Mouse (Mus musculus) stomach, postnatal 0 days (tissue): ENCODE measurements around the gene Csnk2b. TPM values are rescaled to one million over a fixed set of nuclear protein-coding genes. Genes with fewer than 3 reads are reported as not detected.
"Not testable (repeated sequence)": the region's sequence is repeated elsewhere in the genome, so short reads cannot be mapped to it uniquely, and the experiment has no call there.

Experiments
- ATAC-seq: fragments of 200-750 bp; cut with Nextera tagmentation; 2 replicates; pipeline ENCODE4 v1.8.0; 2017; ENCODE audit not compliant: low FRiP score, low TSS enrichment
- DNase-seq: peaks from one replicate; pipeline ENCODE4 v3.0.0-alpha.2; 2016; ENCODE audit warnings: low spot score
- H3K27ac ChIP-seq: fragments of 300-500 bp; sonication (generic); replicated peaks from 2 replicates; pipeline ENCODE4 v1.5.1; 2014; ENCODE audit warnings: mild to moderate bottlenecking, control low read depth
- H3K27me3 ChIP-seq: fragments of 300-500 bp; sonication (generic); 2 replicates; pipeline ENCODE4 v1.6.1; 2014; ENCODE audit warnings: low read length; ENCODE audit not compliant: control insufficient read depth, insufficient read depth
- H3K36me3 ChIP-seq: fragments of 300-500 bp; sonication (generic); 2 replicates; pipeline ENCODE4 v1.6.1; 2014; ENCODE audit warnings: low read length, mixed read lengths; ENCODE audit not compliant: control insufficient read depth, insufficient read depth
- H3K4me1 ChIP-seq: fragments of 300-500 bp; sonication (generic); replicated peaks from 2 replicates; pipeline ENCODE4 v1.6.1; 2014; ENCODE audit warnings: antibody characterized with exemption; ENCODE audit not compliant: control insufficient read depth, insufficient read depth
- H3K4me2 ChIP-seq: fragments of 300-500 bp; sonication (generic); replicated peaks from 2 replicates; pipeline ENCODE4 v1.6.1; 2014; ENCODE audit warnings: low read depth, mild to moderate bottlenecking, control low read depth, moderate library complexity
- H3K4me3 ChIP-seq: fragments of 300-500 bp; sonication (generic); 2 replicates; pipeline ENCODE4 v1.5.1; 2014; ENCODE audit warnings: low read depth, low read length, control low read depth
- H3K9ac ChIP-seq: fragments of 300-500 bp; sonication (generic); 2 replicates; pipeline ENCODE4 v1.6.1; 2014; ENCODE audit warnings: mild to moderate bottlenecking, low read length, control low read depth, mixed read lengths
- H3K9me3 ChIP-seq: fragments of 300-500 bp; sonication (generic); 2 replicates; pipeline ENCODE4 v1.6.1; 2016; ENCODE audit warnings: low read length; ENCODE audit not compliant: control insufficient read depth
- CTCF ChIP-seq: IDR thresholded peaks from 2 replicates; pipeline ENCODE4 v1.5.1; 2016; ENCODE audit warnings: antibody characterized with exemption, low read depth, mild to moderate bottlenecking, moderate library complexity
- EP300 ChIP-seq: optimal IDR thresholded peaks from 2 replicates; pipeline ENCODE3; 2016; ENCODE audit warnings: antibody characterized with exemption
- WGBS: fragments of 180-500 bp; shearing (Covaris S2); extraction: QIAGEN DNeasy Blood & Tissue Kit; methylation state at CpG from one replicate; pipeline ENCODE4 v1.1.7; 2014; 5-methylcytosine and 5-hydroxymethylcytosine counted together
- polyA plus RNA-seq: library from polyadenylated mRNA; unstranded; fragments of >200 nt; fragmentation: Nextera tagmentation; extraction: Ambion mirVana; gene quantifications from 2 replicates; pipeline ENCODE4 v1.2.1, GENCODE M21; 2015

Csnk2b gene
- polyA plus RNA-seq, 1 experiment from 2014 or later, result 323 TPM

GRCm38 (mm10) chr17:35128996-35129395 is 7.1 kb upstream of the Csnk2b start:
- H3K4me2 ChIP-seq, result no peak overlapping the region
- WGBS, result 73% methylated on average over 11 of the region's 11 CpGs

GRCm38 (mm10) chr17:35127017-35127416 is 5.2 kb upstream of the Csnk2b start:
- Histone ChIP-seq H3K9me3 (no peaks in the 10 kb centered on the region), H3K4me1 (peaks cover 3% of the 10 kb centered on the region; the same call in 1 of the 2 replicates), H3K4me2 (peak overlapping the region; percentile 85), H3K27ac (peak overlapping the region; percentile 87), H3K27me3 (no peaks in the 10 kb centered on the region), H3K4me3 (peak overlapping the region; percentile 61), H3K36me3 (no peaks in the 10 kb centered on the region; the same call in none of the 2 replicates), H3K9ac (peak overlapping the region; percentile 77)
- TF ChIP-seq CTCF, result no peak
- no peak for TF ChIP-seq EP300
- no peak for DNase-seq
- WGBS, result 47% methylated on average over 13 of the region's 13 CpGs
- no peak for ATAC-seq

More at GRCm38 (mm10) chr17:35128996-35129395, 7.1 kb upstream of the Csnk2b start:
- H3K27me3 ChIP-seq, result no peaks in the 10 kb centered on the region
- H3K4me3 ChIP-seq, result no peak overlapping the region
- H3K9me3 ChIP-seq, result no peaks in the 10 kb centered on the region
- TF ChIP-seq EP300, result no peak
- ATAC-seq, result no peak
- H3K9ac ChIP-seq, result no peak overlapping the region
- no peak overlapping the region for H3K27ac ChIP-seq
- H3K36me3 ChIP-seq, result no peaks in the 10 kb centered on the region; the same call in none of the 2 replicates
- H3K4me1 ChIP-seq, result peaks cover 3% of the 10 kb centered on the region; the same call in 1 of the 2 replicates
- no peak for DNase-seq

- ATAC-seq (peak; percentile 63), DNase-seq (peak; percentile 90)
- peak within 1 kb of the TSS; percentile 61 for H3K4me3 ChIP-seq
- H3K36me3 ChIP-seq, result no peaks in the 10 kb centered on the region; the same call in none of the 2 replicates
- peak within 1 kb of the TSS; percentile 87 for H3K27ac ChIP-seq
- H3K9me3 ChIP-seq, result no peaks in the 10 kb centered on the region
- H3K9ac ChIP-seq, result peak within 1 kb of the TSS; percentile 77
- peaks cover 3% of the 10 kb centered on the region; the same call in 1 of the 2 replicates for H3K4me1 ChIP-seq
- H3K4me2 ChIP-seq, result peak within 1 kb of the TSS; percentile 85
- H3K27me3 ChIP-seq, result no peaks in the 10 kb centered on the region
- under 1% methylated on average over 34 of the region's 36 CpGs for WGBS
- TF ChIP-seq EP300, result no peak
- 0 out of 2 replicates have a peak, but pooled peaks have one; percentile 2 for TF ChIP-seq CTCF
Observed at GRCm38 (mm10) chr17:35126206-35126611, 4.4 kb upstream of the Csnk2b start, which contains the start of gene D17H6S53E. TSS of gene D17H6S53E (plus strand) at chr17:35126373.

- H3K27me3 ChIP-seq, result no peaks in the 10 kb centered on the region
- no peaks in the 10 kb centered on the region; the same call in none of the 2 replicates for H3K36me3 ChIP-seq
- peak overlapping the region; percentile 61 for H3K4me3 ChIP-seq
- peaks cover 3% of the 10 kb centered on the region; the same call in 1 of the 2 replicates for H3K4me1 ChIP-seq
- peak overlapping the region; percentile 87 for H3K27ac ChIP-seq
- ATAC-seq (no peak), DNase-seq (peak; percentile 76)
- peak overlapping the region; percentile 77 for H3K9ac ChIP-seq
- peak overlapping the region; percentile 85 for H3K4me2 ChIP-seq
- TF ChIP-seq EP300 (no peak), CTCF (no peak)
- H3K9me3 ChIP-seq, result no peaks in the 10 kb centered on the region
- WGBS, result 11% methylated on average over 6 of the region's 6 CpGs
Observed at GRCm38 (mm10) chr17:35125578-35125977, 3.7 kb upstream of the Csnk2b start.

- DNase-seq, result no peak
- TF ChIP-seq CTCF (no peak), EP300 (no peak)
- Histone ChIP-seq H3K27ac (peak overlapping the region; percentile 74), H3K4me2 (no peak overlapping the region), H3K4me1 (peaks cover 3% of the 10 kb centered on the region; the same call in 1 of the 2 replicates), H3K9ac (no peak overlapping the region), H3K27me3 (no peaks in the 10 kb centered on the region), H3K4me3 (no peak overlapping the region), H3K36me3 (no peaks in the 10 kb centered on the region; the same call in 1 of the 2 replicates), H3K9me3 (no peaks in the 10 kb centered on the region)
- WGBS, result 87% methylated on average over 1 of the region's 1 CpGs
- ATAC-seq, result no peak
Observed at GRCm38 (mm10) chr17:35125081-35125480, 3.2 kb upstream of the Csnk2b start.

- not testable (repeated sequence) for H3K27me3 ChIP-seq, H3K4me3 ChIP-seq, H3K9me3 ChIP-seq, H3K4me1 ChIP-seq, H3K9ac ChIP-seq, H3K4me2 ChIP-seq, H3K36me3 ChIP-seq
- DNase-seq (peak; percentile 55), ATAC-seq (peak; percentile 46)
- 75% methylated on average over 12 of the region's 12 CpGs for WGBS
- peak overlapping the region; percentile 74 for H3K27ac ChIP-seq
Observed at GRCm38 (mm10) chr17:35124261-35124896, 2.5 kb upstream of the Csnk2b start.

- not testable (repeated sequence) for H3K9ac ChIP-seq, H3K4me2 ChIP-seq, H3K27me3 ChIP-seq, H3K4me3 ChIP-seq, H3K4me1 ChIP-seq, H3K27ac ChIP-seq, ATAC-seq, H3K9me3 ChIP-seq, H3K36me3 ChIP-seq, DNase-seq
- WGBS, result 89% methylated on average over 9 of the region's 9 CpGs
Observed at GRCm38 (mm10) chr17:35123287-35123686, 1.4 kb upstream of the Csnk2b start.
